Mouse (Mus musculus) limb, embryonic 13.5 days (tissue): Measurements from ENCODE around the gene Exph5. TPM values are rescaled to one million over a fixed set of nuclear protein-coding genes. Genes with fewer than 3 reads are reported as not detected.

Source experiments
- microRNA-seq: library from miRNA; unstranded; fragments of <30 nt; microRNA quantifications from one replicate; pipeline ENCODE4, GENCODE M21; 2016
- polyA plus RNA-seq: library from polyadenylated mRNA; unstranded; fragments of >200 nt; fragmentation: Nextera tagmentation; extraction: Ambion mirVana; gene quantifications from 2 replicates; pipeline ENCODE4 v1.2.1, GENCODE M21; 2015

The Exph5 gene
- polyA plus RNA-seq, 1 experiment from 2014 or later = 1.2 TPM

Small RNA genes lying within 50 kb of the gene (microRNA-seq; reads per million reads assigned to microRNA genes)
- gene Mir130c = not detected

Other genes starting within 250 kb of the Exph5 start
- gene Ddx10, start 53.6 kb upstream of the Exph5 start, polyA plus RNA-seq = 28.6 and 29.9 TPM in 2 replicates
- gene Kdelc2, start 82.4 kb downstream of the Exph5 start, polyA plus RNA-seq = 19.6 and 23.7 TPM in 2 replicates
- 0.74 and 0.94 TPM in 2 replicates for gene 4930550C14Rik, start 100.7 kb downstream of the Exph5 start, polyA plus RNA-seq
- gene Atm, start 235.1 kb downstream of the Exph5 start, polyA plus RNA-seq = 16.4 and 18.9 TPM in 2 replicates
- 21.0 and 22.1 TPM in 2 replicates for gene Npat, start 235.4 kb downstream of the Exph5 start, polyA plus RNA-seq